Mouse (Mus musculus) G1E (cell line): ENCODE measurements at regions not wholly inside any gene's neighbourhood (a gene's known extent, or its start where the extent isn't known, plus 50 kb on each side); places are given as distances from the start of the nearest gene placed in this dataset.

Experiments used
- CTCF ChIP-seq: IDR thresholded peaks from 2 replicates; pipeline ENCODE4 v1.5.1; 2012; ENCODE audit warnings: low read depth, low read length, inconsistent platforms, mixed read lengths
- POLR2AphosphoS5 ChIP-seq: IDR thresholded peaks from 2 replicates; pipeline ENCODE4 v1.6.1; 2012; ENCODE audit warnings: low read depth, low read length, inconsistent platforms; ENCODE audit not compliant: insufficient replicate concordance

DNA sequence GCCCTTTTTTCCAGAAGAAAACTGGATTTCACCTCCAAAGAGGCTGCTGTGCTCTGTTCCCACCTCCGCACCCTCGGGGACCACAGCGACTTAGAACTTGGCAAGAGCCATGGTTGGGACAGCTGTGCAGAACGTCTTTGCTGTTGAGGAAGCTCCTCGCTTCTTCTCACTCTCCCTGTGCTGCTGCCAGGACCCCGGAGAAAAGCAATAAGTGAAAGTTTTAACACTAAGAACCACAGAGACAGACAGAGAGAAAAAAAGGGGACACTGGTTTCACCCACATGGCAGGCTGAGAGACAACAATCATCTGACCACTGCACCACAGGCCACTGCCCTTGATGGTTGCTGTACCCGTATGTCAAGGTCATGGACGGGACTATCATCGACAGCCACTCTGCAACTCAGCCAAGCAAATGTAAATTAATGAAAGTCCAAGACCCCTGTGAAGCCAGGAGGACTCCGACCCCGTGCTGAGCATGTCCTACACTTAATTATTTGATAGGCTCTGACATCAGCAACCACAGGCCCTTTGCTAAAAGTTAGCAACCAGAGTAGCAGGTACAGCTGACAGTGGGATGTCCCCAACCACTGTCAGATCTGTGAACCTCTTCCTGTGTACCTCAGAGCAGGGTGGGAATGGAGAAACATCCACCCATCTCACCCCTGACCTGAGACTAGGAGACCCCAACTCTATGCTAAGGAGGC lies 253.9 kb downstream of the Bcl11b start:
- TF ChIP-seq CTCF (no peak), POLR2AphosphoS5 (no peak)
